Mouse (Mus musculus) kidney, adult 2 months (tissue): ENCODE data around the gene Cep78. TPM values are rescaled to one million over a fixed set of nuclear protein-coding genes. Genes with fewer than 3 reads are reported as not detected.

ENCODE experiments used
- DNase-seq: peaks from one replicate; pipeline ENCODE4 v3.0.0; 2021
- H3K27ac ChIP-seq: fragments of 200-500 bp; 2 replicates; pipeline ENCODE4 v1.5.1; 2012; ENCODE audit warnings: low read depth, low read length, control low read depth, inconsistent platforms; ENCODE audit not compliant: insufficient read depth
- H3K27me3 ChIP-seq: fragments of 200-500 bp; replicated peaks from 2 replicates; pipeline ENCODE4 v1.6.1; 2012; ENCODE audit warnings: mild to moderate bottlenecking, moderate library complexity, low read length, inconsistent platforms; ENCODE audit not compliant: control insufficient read depth, insufficient read depth
- H3K36me3 ChIP-seq: fragments of 200-500 bp; 2 replicates; pipeline ENCODE4 v1.6.1; 2012; ENCODE audit warnings: mild to moderate bottlenecking, moderate library complexity, low read length, inconsistent platforms; ENCODE audit not compliant: control insufficient read depth, insufficient read depth
- H3K4me1 ChIP-seq: fragments of 200-500 bp; 2 replicates; pipeline ENCODE4 v1.6.1; 2011; ENCODE audit warnings: low read length; ENCODE audit not compliant: control insufficient read depth, insufficient read depth
- H3K4me3 ChIP-seq: fragments of 200-500 bp; 2 replicates; pipeline ENCODE4 v1.5.1; 2011; ENCODE audit warnings: mild to moderate bottlenecking, low read depth, low read length, control low read depth; ENCODE audit not compliant: insufficient read depth
- CTCF ChIP-seq: fragments of 200-500 bp; conservative IDR thresholded peaks from 2 replicates; pipeline ENCODE4 v1.5.1; 2011; ENCODE audit warnings: low read depth, mild to moderate bottlenecking, control low read depth, low read length, moderate library complexity, mixed read lengths; ENCODE audit not compliant: insufficient read depth, insufficient read length
- POLR2A ChIP-seq: fragments of 200-500 bp; IDR thresholded peaks from one replicate; pipeline ENCODE4 v1.6.1; 2011; ENCODE audit warnings: low read depth, low read length, control low read depth
- WGBS: fragments of 180-500 bp; shearing (Covaris S2); methylation state at CpG from one replicate; pipeline ENCODE4 v1.1.7; 2018; 5-methylcytosine and 5-hydroxymethylcytosine counted together
- polyA plus RNA-seq: library from polyadenylated mRNA; depleted of rRNA; stranded (reverse); fragments of >200 nt; gene quantifications from 2 replicates; pipeline ENCODE4 v1.2.3, GENCODE M21; 2012

The Cep78 gene
- polyA plus RNA-seq, 1 experiment, result 1.6 TPM

DNA sequence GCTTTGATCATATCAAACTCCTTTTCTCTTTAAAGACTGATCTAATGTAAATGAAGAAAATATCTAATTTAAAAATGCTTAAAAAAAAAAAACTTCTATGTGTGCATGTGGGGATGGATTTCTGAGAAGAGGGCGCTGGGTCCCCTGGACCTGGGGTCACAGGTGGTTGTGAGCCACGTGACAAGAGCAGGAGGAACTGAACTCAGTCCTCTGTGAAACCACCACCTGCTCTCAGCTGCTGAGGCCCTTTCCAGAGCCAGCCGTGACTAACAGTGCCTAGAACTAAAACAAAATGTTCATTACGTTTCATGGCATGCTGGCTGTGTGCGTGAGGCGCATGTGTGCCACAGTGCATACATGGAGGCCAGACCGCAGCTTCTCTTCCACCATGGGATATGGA, 20.3 kb downstream of the Cep78 start:
- H3K36me3 ChIP-seq, result no peaks in the 10 kb centered on the region
- H3K27ac ChIP-seq, result no peak overlapping the region
- WGBS, result 89% methylated on average over 7 of the region's 7 CpGs
- TF ChIP-seq CTCF, result no peak
- no peak for TF ChIP-seq POLR2A
- no peak overlapping the region for H3K4me3 ChIP-seq
- H3K4me1 ChIP-seq, result no peaks in the 10 kb centered on the region
- DNase-seq, result no peak
- no peaks in the 10 kb centered on the region for H3K27me3 ChIP-seq

DNA sequence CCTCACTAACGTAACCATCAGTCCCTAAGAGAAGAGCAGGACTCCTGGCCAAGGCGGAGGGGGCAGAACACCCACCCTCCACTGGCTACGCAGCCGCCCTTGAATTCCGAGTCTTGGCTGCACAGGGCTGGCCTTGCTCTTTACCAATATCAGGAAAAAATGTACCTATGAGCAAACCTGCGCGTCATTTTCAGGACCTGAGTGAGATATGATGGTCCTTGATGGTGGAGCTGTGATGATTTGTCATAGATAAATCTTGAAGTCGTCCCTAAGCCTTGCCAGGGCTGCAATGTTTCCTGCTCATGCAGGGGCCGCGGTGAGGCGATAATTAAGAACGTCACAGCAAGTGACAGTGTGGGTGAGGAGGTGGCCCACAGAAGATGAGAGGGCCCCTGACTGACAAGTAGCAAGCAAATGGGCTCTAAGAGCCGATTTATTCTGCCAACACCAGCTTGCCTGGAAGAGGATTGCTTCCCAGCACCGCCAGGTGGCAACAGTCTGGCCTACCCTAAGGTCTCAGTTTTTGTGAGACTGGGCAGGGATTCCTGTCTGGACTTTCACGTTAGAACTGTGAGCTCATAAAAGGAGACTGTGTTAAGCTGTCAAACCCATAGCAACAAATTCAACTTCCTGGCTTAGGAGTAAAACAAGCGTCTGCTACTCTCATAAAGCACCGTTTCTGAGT, 21.6 kb downstream of the Cep78 start:
- Histone ChIP-seq H3K4me3 (no peak overlapping the region), H3K27me3 (no peaks in the 10 kb centered on the region), H3K4me1 (no peaks in the 10 kb centered on the region), H3K36me3 (no peaks in the 10 kb centered on the region; the same call in 1 of the 2 replicates), H3K27ac (no peak overlapping the region)
- TF ChIP-seq CTCF, result no peak
- no peak for TF ChIP-seq POLR2A
- DNase-seq, result no peak
- WGBS, result 88% methylated on average over 17 of the region's 17 CpGs

DNA sequence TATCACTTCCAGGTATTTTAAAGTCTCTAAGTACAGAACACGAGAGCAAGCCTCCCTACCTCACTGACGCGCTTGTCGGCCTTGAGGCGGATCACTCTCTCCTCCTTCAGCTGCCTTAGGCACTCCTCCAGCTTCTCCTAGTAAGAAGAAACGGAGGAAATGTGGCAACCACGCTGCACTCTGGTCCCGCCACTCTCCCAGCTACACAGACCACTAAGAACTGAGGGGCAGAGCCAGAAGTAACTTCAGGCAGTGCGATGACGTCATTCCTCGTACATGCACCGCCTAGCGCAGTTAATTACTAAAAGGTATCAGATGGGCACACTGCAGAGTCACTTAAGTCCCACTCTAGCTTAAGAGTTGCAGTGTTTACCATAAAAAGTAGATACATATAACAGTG, 22.5 kb downstream of the Cep78 start:
- no peaks in the 10 kb centered on the region; the same call in 1 of the 2 replicates for H3K36me3 ChIP-seq
- TF ChIP-seq CTCF (no peak), POLR2A (no peak)
- H3K27ac ChIP-seq, result no peak overlapping the region

GRCm38 (mm10) chr19:15950225-15950624, 34.6 kb downstream of the Cep78 start:
- DNase-seq, result peak; percentile 39

More for the DNA sequence above, 22.5 kb downstream of the Cep78 start:
- Histone ChIP-seq H3K4me1 (no peaks in the 10 kb centered on the region), H3K27me3 (no peaks in the 10 kb centered on the region), H3K4me3 (no peak overlapping the region)
- no peak for DNase-seq
- 70% methylated on average over 13 of the region's 13 CpGs for WGBS

DNA sequence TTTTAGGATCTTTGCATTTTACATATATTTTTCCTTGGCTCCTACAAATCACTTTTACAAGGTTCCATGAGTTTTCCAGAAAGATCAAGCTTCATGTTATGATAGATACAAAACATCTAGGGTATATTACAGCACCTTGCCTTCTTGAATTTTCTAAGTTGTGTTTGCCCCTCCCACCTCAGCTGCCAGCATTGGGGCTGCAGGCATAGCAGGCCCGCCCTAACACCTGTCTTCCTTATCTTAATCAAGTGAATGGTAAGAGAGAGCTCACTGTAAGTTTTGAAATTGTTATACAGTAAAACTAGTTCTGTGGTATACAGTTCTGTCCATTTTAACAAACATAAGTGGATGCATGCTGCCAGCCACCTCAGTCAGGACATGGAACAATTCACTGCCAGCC, 35.9 kb downstream of the Cep78 start:
- Histone ChIP-seq H3K4me1 (no peaks in the 10 kb centered on the region), H3K36me3 (no peaks in the 10 kb centered on the region), H3K27me3 (no peaks in the 10 kb centered on the region), H3K27ac (no peak overlapping the region), H3K4me3 (no peak overlapping the region)
- no peak for DNase-seq
- TF ChIP-seq CTCF (no peak), POLR2A (no peak)
- 91% methylated on average over 1 of the region's 1 CpGs for WGBS

More at GRCm38 (mm10) chr19:15950225-15950624, 34.6 kb downstream of the Cep78 start:
- 69% methylated on average over 3 of the region's 3 CpGs for WGBS
- Histone ChIP-seq H3K4me1 (no peaks in the 10 kb centered on the region), H3K4me3 (no peak overlapping the region), H3K36me3 (no peaks in the 10 kb centered on the region), H3K27me3 (no peaks in the 10 kb centered on the region), H3K27ac (no peak overlapping the region)
- TF ChIP-seq CTCF (no peak), POLR2A (no peak)

GRCm38 (mm10) chr19:15948426-15948825, 36.4 kb downstream of the Cep78 start:
- H3K27ac ChIP-seq, result peak overlapping the region; percentile 33; the same call in 1 of the 2 replicates
- TF ChIP-seq CTCF, result no peak
- TF ChIP-seq POLR2A, result no peak
- no peak overlapping the region for H3K4me3 ChIP-seq
- no peaks in the 10 kb centered on the region for H3K36me3 ChIP-seq
- 68% methylated on average over 7 of the region's 7 CpGs for WGBS
- H3K27me3 ChIP-seq, result no peaks in the 10 kb centered on the region
- DNase-seq, result peak; percentile 79
- H3K4me1 ChIP-seq, result no peaks in the 10 kb centered on the region

GRCm38 (mm10) chr19:15947237-15947636, 37.6 kb downstream of the Cep78 start, which contains the start of gene Psat1:
Psat1 (minus strand) TSS chr19:15947337.
- Histone ChIP-seq H3K4me3 (no peak within 1 kb of the TSS), H3K4me1 (no peaks in the 10 kb centered on the region), H3K27me3 (no peaks in the 10 kb centered on the region), H3K36me3 (no peaks in the 10 kb centered on the region), H3K27ac (peak within 1 kb of the TSS; percentile 34; the same call in 1 of the 2 replicates)
- DNase-seq, result no peak
- TF ChIP-seq CTCF (no peak), POLR2A (no peak)
- WGBS, result 83% methylated on average over 7 of the region's 7 CpGs
